Mouse (Mus musculus) left cerebral cortex, adult 9 months (tissue): ENCODE measurements around the gene Abca16.

ENCODE experiments used
- DNase-seq, 2 experiments: peaks; one replicate each; pipeline ENCODE4 v3.0.0; 2022; ENCODE audit warnings: low spot score in 2 of 2

Abca16 gene

GRCm38 (mm10) chr7:120409447-120409846 lies at the start of gene Abca16:
Gene Abca16, plus strand, starts transcription at chr7:120409647.
- no peak for DNase-seq

GRCm38 (mm10) chr7:120361159-120361558 lies 48.3 kb upstream of the Abca16 start:
- DNase-seq, result no peak

- no peak for DNase-seq
These were observed 2.9 kb downstream of the Abca16 start for GRCm38 (mm10) chr7:120412391-120412790.

GRCm38 (mm10) chr7:120426625-120427024 lies 17.2 kb downstream of the Abca16 start:
- DNase-seq, result no peak

GRCm38 (mm10) chr7:120431464-120431863 lies 22.0 kb downstream of the Abca16 start:
- DNase-seq, result no peak

- no peak for DNase-seq
These were observed 94.6 kb downstream of the Abca16 start for GRCm38 (mm10) chr7:120503891-120504662.

- no peak for DNase-seq
These were observed 95.2 kb downstream of the Abca16 start for GRCm38 (mm10) chr7:120504663-120504979.

- DNase-seq, result no peak
These were observed 125.4 kb downstream of the Abca16 start for GRCm38 (mm10) chr7:120534805-120535204.

- DNase-seq, result peak in 1 of 2 experiments; percentile 2
These were observed 143.2 kb downstream of the Abca16 start for GRCm38 (mm10) chr7:120552479-120553180.

- no peak for DNase-seq
These were observed 143.7 kb downstream of the Abca16 start for GRCm38 (mm10) chr7:120553181-120553551.

GRCm38 (mm10) chr7:120567366-120567765 lies 157.9 kb downstream of the Abca16 start:
- no peak for DNase-seq

GRCm38 (mm10) chr7:120576520-120576919 lies 167.1 kb downstream of the Abca16 start:
- DNase-seq, result no peak
